ENCODE assay signal across 31 mouse cellular contexts in the genomic region with DNA sequence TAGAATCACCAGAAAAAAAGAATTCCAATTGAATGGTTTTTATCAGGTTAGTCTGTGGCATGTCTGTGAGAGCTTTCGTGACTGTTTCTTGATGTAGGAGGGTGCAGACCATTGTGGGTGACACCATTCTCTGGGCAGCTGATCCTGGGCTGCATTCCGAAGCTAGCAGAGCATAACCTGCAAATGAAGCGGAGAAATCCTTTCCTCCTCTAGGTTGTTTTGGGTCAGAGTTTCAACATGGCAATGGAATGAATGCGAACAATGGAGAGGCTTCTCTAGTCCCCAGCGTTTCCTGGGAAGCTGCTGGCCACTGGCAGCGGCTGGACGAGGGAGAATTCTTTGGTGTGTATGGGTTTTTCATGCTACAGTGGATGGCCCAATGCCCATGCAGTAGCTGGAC. TPM values are rescaled to one million over a fixed set of nuclear protein-coding genes. Genes with fewer than 3 reads are reported as not detected.
A peak's percentile ranks its signal among the peaks of the same experiment; 100 is the strongest.
DNase-seq lines count a peak whose midpoint lies in the region; ATAC-seq and TF ChIP-seq lines count a peak whose summit lies in the region.
"Had no signal": no experiment of that assay in that cellular context is flagged by ENCODE, and none has a peak within 500 bp of the region (broad histone marks: within the 10 kb centered on the region; RNA-seq: fewer than 3 reads in every experiment).

No protein-coding gene starts in this region.

- ATAC-seq in hindbrain, postnatal 0 days, result 0 out of 2 replicates have a peak, but pooled peaks have one; percentile 15
- no peak for ATAC-seq in hindbrain, embryonic 12.5 days (ENCODE audit: low FRiP score)
- no peak for ATAC-seq in neural tube, embryonic 15.5 days (ENCODE audit: low FRiP score)
- 0 out of 2 replicates have a peak, but pooled peaks have one; percentile 63 for ATAC-seq in kidney, embryonic 16.5 days (ENCODE audit: low FRiP score, low TSS enrichment)
- ATAC-seq: forebrain, postnatal 0 days; hindbrain, embryonic 16.5 days; intestine, embryonic 16.5 days had no signal

- intact Hi-C loops in gastrocnemius, postnatal 36 days (cut with DNase I), result no loop called here

- 24% methylated on average over 7 of the region's 7 CpGs for whole genome bisulfite sequencing in hindbrain, postnatal 0 days
- 43% methylated on average over 7 of the region's 7 CpGs for WGBS in hindbrain, embryonic 12.5 days
- WGBS in neural tube, embryonic 15.5 days, result 58% methylated on average over 7 of the region's 7 CpGs
- 41% methylated on average over 7 of the region's 7 CpGs for WGBS in kidney, embryonic 16.5 days
- WGBS in forebrain, embryonic 10.5 days, result 49% methylated on average over 7 of the region's 7 CpGs

- no peak for DNase-seq in hindbrain, postnatal 0 days (ENCODE audit: low spot score)
- DNase-seq in neural tube, embryonic 10.5 days (ENCODE audit: extremely low spot score, low spot score), result no peak
- DNase-seq in mesoderm, embryonic 11.5 days (ENCODE audit: low read depth, low spot score), result peak; percentile 12
- no peak for DNase-seq in gastrocnemius, postnatal 36 days
- no peak for DNase-seq in forebrain, embryonic 10.5 days (ENCODE audit: extremely low spot score, low spot score)
- DNase-seq: adrenal gland, adult 8-10 months; cerebellum, adult 2 months; cerebellum, postnatal 14 days; forebrain, postnatal 0 days; gastrocnemius, postnatal 10 days; heart, postnatal 4 days; layer of hippocampus, postnatal 36 days; lung, embryonic 14.5 days; lung, postnatal 14 days; right cerebral cortex, postnatal 4 days; thymus, adult 18-20 months; thymus, postnatal 25 days had no signal

- no peak overlapping the region for H3K4me3 ChIP-seq in hindbrain, postnatal 0 days (ENCODE audit: low read length)
- H3K4me3 ChIP-seq in hindbrain, embryonic 12.5 days, result no peak overlapping the region
- no peak overlapping the region for H3K4me3 ChIP-seq in neural tube, embryonic 15.5 days (replicated peaks)
- no peak overlapping the region for H3K4me3 ChIP-seq in kidney, embryonic 16.5 days (ENCODE audit: low read length)
- H3K4me3 ChIP-seq in forebrain, embryonic 10.5 days, result no peak overlapping the region
- H3K4me3 ChIP-seq: erythroblast, embryonic 14.5 days; forebrain, embryonic 12.5 days; heart, embryonic 10.5 days; heart, embryonic 15.5 days; limb, embryonic 10.5 days; limb, embryonic 15.5 days; midbrain, embryonic 12.5 days had no signal

- H3K27me3 ChIP-seq in hindbrain, postnatal 0 days (ENCODE audit: insufficient read depth, low read length), result no peaks in the 10 kb centered on the region
- H3K27me3 ChIP-seq in hindbrain, embryonic 12.5 days, result no peaks in the 10 kb centered on the region
- no peaks in the 10 kb centered on the region for H3K27me3 ChIP-seq in neural tube, embryonic 15.5 days (replicated peaks)
- no peaks in the 10 kb centered on the region for H3K27me3 ChIP-seq in kidney, embryonic 16.5 days (ENCODE audit: insufficient read depth, low read length)
- no peaks in the 10 kb centered on the region for H3K27me3 ChIP-seq in forebrain, embryonic 10.5 days (ENCODE audit: poor library complexity, severe bottlenecking)
- H3K27me3 ChIP-seq: forebrain, embryonic 12.5 days; heart, embryonic 15.5 days; limb, embryonic 15.5 days; midbrain, embryonic 12.5 days had no signal

- no peaks in the 10 kb centered on the region for H3K4me1 ChIP-seq in hindbrain, postnatal 0 days (ENCODE audit: insufficient read depth, low read length)
- no peaks in the 10 kb centered on the region for H3K4me1 ChIP-seq in hindbrain, embryonic 12.5 days
- no peaks in the 10 kb centered on the region for H3K4me1 ChIP-seq in neural tube, embryonic 15.5 days
- H3K4me1 ChIP-seq in kidney, embryonic 16.5 days (ENCODE audit: insufficient read depth, low read length), result no peaks in the 10 kb centered on the region
- H3K4me1 ChIP-seq in forebrain, embryonic 10.5 days, result no peaks in the 10 kb centered on the region
- H3K4me1 ChIP-seq: forebrain, embryonic 12.5 days; heart, embryonic 10.5 days; heart, embryonic 15.5 days; limb, embryonic 10.5 days; limb, embryonic 15.5 days; midbrain, embryonic 12.5 days had no signal

- H3K4me2 ChIP-seq in hindbrain, postnatal 0 days (ENCODE audit: low read depth, low read length), result no peak overlapping the region
- H3K4me2 ChIP-seq in hindbrain, embryonic 12.5 days (replicated peaks), result no peak overlapping the region
- no peak overlapping the region for H3K4me2 ChIP-seq in neural tube, embryonic 15.5 days
- no peak overlapping the region for H3K4me2 ChIP-seq in kidney, embryonic 16.5 days (replicated peaks; ENCODE audit: low read depth, low read length)
- H3K4me2 ChIP-seq: forebrain, embryonic 12.5 days; heart, embryonic 15.5 days; limb, embryonic 15.5 days; lung, embryonic 14.5 days; midbrain, embryonic 12.5 days had no signal

- no peaks in the 10 kb centered on the region for H3K9me3 ChIP-seq in hindbrain, postnatal 0 days (ENCODE audit: low read length)
- H3K9me3 ChIP-seq in hindbrain, embryonic 12.5 days (replicated peaks), result peaks cover 11% of the 10 kb centered on the region; the same call in 1 of the 2 replicates
- H3K9me3 ChIP-seq in neural tube, embryonic 15.5 days (replicated peaks), result 0 out of 2 replicates have a peak, but pooled peaks cover 6% of the 10 kb centered on the region
- H3K9me3 ChIP-seq in kidney, embryonic 16.5 days (ENCODE audit: low read length), result peaks cover 9% of the 10 kb centered on the region
- peaks cover 16% of the 10 kb centered on the region; the same call in 1 of the 2 replicates for H3K9me3 ChIP-seq in forebrain, embryonic 10.5 days
- H3K9me3 ChIP-seq: limb, embryonic 15.5 days had no signal

- H3K27ac ChIP-seq in hindbrain, postnatal 0 days, result no peak overlapping the region
- no peak overlapping the region for H3K27ac ChIP-seq in hindbrain, embryonic 12.5 days
- peak overlapping the region; percentile 6; the same call in 1 of the 2 replicates for H3K27ac ChIP-seq in neural tube, embryonic 15.5 days (replicated peaks)
- 0 out of 2 replicates have a peak overlapping the region, but pooled peaks have one; percentile 25 for H3K27ac ChIP-seq in kidney, embryonic 16.5 days (ENCODE audit: low read length)
- H3K27ac ChIP-seq in forebrain, embryonic 10.5 days, result no peak overlapping the region
- H3K27ac ChIP-seq: forebrain, embryonic 12.5 days; heart, embryonic 10.5 days; heart, embryonic 15.5 days; limb, embryonic 10.5 days; limb, embryonic 15.5 days; liver, embryonic 14.5 days; midbrain, embryonic 12.5 days; stomach, postnatal 0 days had no signal

- H3K36me3 ChIP-seq in hindbrain, postnatal 0 days (ENCODE audit: insufficient read depth, low read length), result no peaks in the 10 kb centered on the region
- no peaks in the 10 kb centered on the region for H3K36me3 ChIP-seq in hindbrain, embryonic 12.5 days
- H3K36me3 ChIP-seq in neural tube, embryonic 15.5 days, result no peaks in the 10 kb centered on the region
- H3K36me3 ChIP-seq in kidney, embryonic 16.5 days (ENCODE audit: insufficient read depth, low read length), result no peaks in the 10 kb centered on the region
- 0 out of 2 replicates have a peak, but pooled peaks cover 5% of the 10 kb centered on the region for H3K36me3 ChIP-seq in forebrain, embryonic 10.5 days (replicated peaks)
- H3K36me3 ChIP-seq: forebrain, embryonic 12.5 days; heart, embryonic 10.5 days; heart, embryonic 15.5 days; limb, embryonic 10.5 days; limb, embryonic 15.5 days; midbrain, embryonic 12.5 days had no signal

- no peak overlapping the region for H3K9ac ChIP-seq in hindbrain, postnatal 0 days (replicated peaks; ENCODE audit: low read length)
- H3K9ac ChIP-seq in hindbrain, embryonic 12.5 days, result no peak overlapping the region
- no peak overlapping the region for H3K9ac ChIP-seq in neural tube, embryonic 15.5 days (replicated peaks)
- H3K9ac ChIP-seq in kidney, embryonic 16.5 days (replicated peaks; ENCODE audit: low read length), result no peak overlapping the region
- H3K9ac ChIP-seq: forebrain, embryonic 12.5 days; forebrain, postnatal 0 days; heart, embryonic 15.5 days; limb, embryonic 15.5 days; liver, embryonic 14.5 days; lung, embryonic 14.5 days; midbrain, embryonic 12.5 days had no signal

- no peak for TF ChIP-seq CTCF in hindbrain, postnatal 0 days (IDR thresholded peaks at IDR 0.05; ENCODE audit: low read depth)

RNA-seq across cellular contexts. Expression of a gene that starts 5.0 kb away (rescaled TPM):
- 39.4 and 42.8 TPM in 2 replicates for total RNA-seq in hindbrain, postnatal 0 days (2014; rRNA removed)
- polyA plus RNA-seq in hindbrain, postnatal 0 days (2015; fragmentation: Nextera tagmentation; extraction: Ambion mirVana), result 22.9 and 25.6 TPM in 2 replicates
- 63.8 and 77.2 TPM in 2 replicates for polyA plus RNA-seq in hindbrain, embryonic 12.5 days (2016; fragmentation: Nextera tagmentation; extraction: Ambion mirVana)
- 33.5 and 36.0 TPM in 2 replicates for polyA plus RNA-seq in neural tube, embryonic 15.5 days (2015; fragmentation: Nextera tagmentation; extraction: Ambion mirVana)
- polyA plus RNA-seq in kidney, embryonic 16.5 days (2015; fragmentation: Nextera tagmentation; extraction: Ambion mirVana), result 38.0 and 41.0 TPM in 2 replicates
- total RNA-seq in gastrocnemius, postnatal 36 days (2021), result 10 to 100 TPM; 31.6 to 41.6 TPM
- polyA plus RNA-seq in forebrain, embryonic 10.5 days (2016; fragmentation: Nextera tagmentation; extraction: Ambion mirVana), result 44.2 and 46.7 TPM in 2 replicates

Comparison
In these comparisons a context has a peak if more than half of its experiments do, and no peak if none do; other contexts are left out.
1. ATAC-seq: peak in hindbrain, postnatal 0 days (single experiment) and kidney, embryonic 16.5 days (single experiment); none in hindbrain, embryonic 12.5 days (single experiment) and neural tube, embryonic 15.5 days (single experiment).
2. H3K27ac ChIP-seq: peak in neural tube, embryonic 15.5 days (single experiment) and kidney, embryonic 16.5 days (single experiment); none in hindbrain, postnatal 0 days (single experiment), hindbrain, embryonic 12.5 days (single experiment) and forebrain, embryonic 10.5 days (single experiment).